Mouse (Mus musculus) kidney, postnatal 25 days (tissue): ENCODE results near the gene Ackr1.
A peak's percentile ranks its signal among the peaks of the same experiment; 100 is the strongest.
"Not testable (repeated sequence)": the region's sequence is repeated elsewhere in the genome, so short reads cannot be mapped to it uniquely, and the experiment has no call there.

Experiments used
- DNase-seq, 2 experiments: peaks; one replicate each; pipeline ENCODE4 v3.0.0; 2021; ENCODE audit warnings: mixed read lengths in 2 of 2

The Ackr1 gene

DNA sequence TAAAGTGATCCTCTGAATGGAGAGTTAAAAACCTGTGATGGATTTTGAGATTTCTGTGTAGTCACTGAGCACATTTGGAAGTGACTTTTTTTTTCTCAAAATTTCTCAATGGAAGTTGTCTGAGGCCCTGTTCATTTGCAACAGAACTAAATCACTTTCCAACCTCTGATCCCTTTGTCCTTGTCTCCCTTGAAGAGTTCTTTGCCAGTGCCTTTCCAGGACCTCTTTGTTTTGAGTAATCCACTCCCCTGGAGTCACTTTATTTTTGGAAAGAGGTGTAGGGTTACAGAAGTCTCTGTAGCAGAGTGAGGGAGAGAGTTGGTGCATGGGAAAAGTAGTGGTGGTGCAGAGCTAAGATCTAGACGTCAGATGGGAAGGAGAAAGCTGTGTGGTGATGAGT, 15.0 kb upstream of the Ackr1 start:
- no peak for DNase-seq

- DNase-seq = no peak
Measured at GRCm38 (mm10) chr1:173345112-173345511, 11.6 kb upstream of the Ackr1 start.

DNA sequence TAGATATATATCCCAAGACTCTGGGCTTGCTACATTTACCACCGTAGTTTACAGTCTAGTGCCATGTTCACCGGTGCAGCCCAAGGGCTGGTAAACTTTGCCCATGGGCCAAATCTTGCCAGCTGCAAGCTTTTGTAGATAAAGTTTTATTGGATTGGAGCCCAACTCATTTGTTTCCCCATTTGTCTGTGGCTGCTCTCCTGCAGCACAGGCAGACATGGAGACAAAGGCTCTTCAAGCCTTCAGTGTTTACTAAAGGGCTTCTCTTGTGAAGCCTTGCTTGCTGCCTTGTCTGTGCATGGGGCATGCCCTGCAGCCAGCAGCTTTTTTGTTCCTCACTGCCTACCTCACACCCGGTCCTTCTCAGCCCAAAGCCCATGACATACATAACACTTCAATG, 10.4 kb upstream of the Ackr1 start:
- no peak for DNase-seq

DNA sequence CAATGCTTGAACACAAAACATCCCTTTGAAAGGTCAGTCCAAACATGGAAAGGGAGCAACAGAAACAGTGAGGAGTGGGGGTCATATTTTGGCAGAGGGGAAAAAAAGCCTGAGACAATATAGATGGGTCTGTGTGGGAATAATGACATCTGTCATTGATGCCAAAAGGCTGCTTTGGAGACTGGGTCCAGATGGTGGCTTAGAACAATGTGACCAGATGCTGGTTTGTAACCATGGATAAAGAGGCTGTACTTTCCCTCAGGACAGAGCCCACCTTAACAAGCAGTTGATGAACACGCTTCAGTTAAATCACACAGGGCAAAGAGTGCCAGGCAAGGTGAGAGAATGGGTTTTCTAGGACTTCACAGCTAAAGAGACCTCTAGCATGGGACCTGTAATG, 8.9 kb upstream of the Ackr1 start:
- DNase-seq = no peak

DNA sequence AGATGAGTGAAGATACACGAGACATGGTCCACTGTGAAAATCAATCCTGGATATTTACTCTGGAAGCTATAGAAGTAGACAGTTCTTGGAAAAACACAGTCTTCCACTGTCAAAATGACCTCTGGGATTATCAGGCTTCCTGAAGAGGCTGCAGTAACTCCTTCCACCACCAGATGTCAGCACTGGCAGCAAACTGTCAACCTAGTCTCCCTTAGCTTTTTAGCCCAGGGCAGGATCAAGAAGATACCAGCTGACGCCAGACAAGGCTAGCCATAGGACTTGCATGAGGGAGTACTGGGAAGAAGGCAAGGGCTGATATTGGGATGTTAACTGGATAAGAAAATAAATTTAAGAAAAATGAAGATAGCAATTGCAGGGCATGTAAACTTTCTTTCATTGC, 6.0 kb upstream of the Ackr1 start:
- DNase-seq = peak in 1 of 2 experiments; percentile 64

DNA sequence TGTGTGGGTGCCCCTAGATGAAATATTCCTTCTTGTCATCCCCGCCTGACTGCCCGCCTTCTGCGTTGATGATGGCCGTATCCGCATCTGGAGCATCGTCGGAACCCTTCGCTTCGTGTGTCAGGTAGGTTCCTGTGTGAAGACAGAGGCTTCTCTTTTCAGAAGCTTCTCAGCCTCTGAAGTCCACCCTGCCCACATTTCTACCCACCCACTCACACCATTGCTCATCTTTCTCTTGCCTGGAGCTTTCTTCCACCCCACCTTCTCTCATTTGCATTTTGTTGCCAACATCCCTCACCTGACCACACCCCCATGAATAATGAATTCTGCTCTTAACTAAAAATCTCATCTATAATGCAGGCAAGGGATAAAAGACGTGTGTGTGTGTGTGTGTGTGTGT, 3.5 kb upstream of the Ackr1 start:
- DNase-seq = no peak

- no peak for DNase-seq
Measured at GRCm38 (mm10) chr1:173335903-173336302, 2.4 kb upstream of the Ackr1 start.

GRCm38 (mm10) chr1:173332418-173332817, 1.1 kb downstream of the Ackr1 start:
- no peak for DNase-seq

- DNase-seq = no peak
Measured at GRCm38 (mm10) chr1:173329743-173330142, 3.8 kb downstream of the Ackr1 start.

GRCm38 (mm10) chr1:173329185-173329584, 4.4 kb downstream of the Ackr1 start:
- no peak for DNase-seq

DNA sequence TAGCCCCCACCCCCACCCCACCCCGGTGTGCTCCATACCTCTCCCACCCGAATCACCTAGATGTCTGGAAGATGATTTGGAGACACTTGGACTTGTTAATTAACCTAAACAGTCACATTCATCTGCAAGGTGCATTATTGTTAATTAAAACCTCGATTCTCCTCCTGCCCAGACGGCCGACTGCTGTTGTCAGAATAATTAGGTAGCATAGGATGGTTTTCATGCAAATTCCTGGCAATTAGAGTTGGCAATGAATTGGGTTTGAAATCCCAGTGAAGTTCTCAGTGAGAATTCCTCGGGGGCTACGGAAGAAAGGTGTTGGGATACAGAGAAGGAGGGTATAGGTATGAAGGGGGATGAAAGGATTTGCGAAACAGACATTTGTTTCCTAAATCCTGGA, 5.1 kb downstream of the Ackr1 start:
- DNase-seq = no peak

DNA sequence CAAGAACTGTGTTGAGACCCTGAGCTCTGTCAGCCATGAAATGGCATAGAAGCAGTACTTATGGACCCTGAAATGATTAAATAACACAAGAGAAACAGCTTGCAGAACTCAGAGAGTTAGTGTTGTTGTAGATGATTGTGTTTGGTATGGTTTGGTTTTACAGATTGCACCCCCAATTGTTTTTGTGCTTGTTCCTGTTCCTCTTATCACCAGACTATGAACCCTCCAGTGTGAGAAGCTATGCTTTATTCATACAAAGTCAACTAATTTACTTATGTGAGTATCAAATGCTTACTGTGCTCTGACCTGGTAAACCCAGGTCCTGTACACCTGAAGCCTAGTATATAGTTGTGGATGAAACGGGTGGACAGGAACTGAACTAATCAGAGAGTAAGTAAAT, 7.0 kb downstream of the Ackr1 start:
- DNase-seq = no peak

DNA sequence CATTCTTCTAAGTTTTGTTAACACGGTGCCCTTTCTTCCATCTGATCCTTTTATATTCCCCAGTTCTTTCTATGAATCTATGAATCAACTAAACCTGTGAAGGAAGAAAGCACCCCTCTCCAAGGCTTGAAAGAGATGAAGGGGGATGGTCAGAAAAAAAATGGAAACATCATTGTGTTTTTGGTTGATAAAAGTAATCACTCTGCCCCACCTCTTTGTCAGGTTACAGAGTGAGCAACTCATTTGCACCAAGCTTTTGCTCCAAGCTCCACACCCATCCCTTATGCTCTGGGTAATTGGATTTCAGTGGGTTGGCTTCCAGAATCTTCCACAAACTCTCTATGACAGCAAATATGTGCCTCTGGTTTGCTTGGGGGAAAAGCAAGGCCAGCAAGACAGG, 8.2 kb downstream of the Ackr1 start:
- DNase-seq = no peak

DNA sequence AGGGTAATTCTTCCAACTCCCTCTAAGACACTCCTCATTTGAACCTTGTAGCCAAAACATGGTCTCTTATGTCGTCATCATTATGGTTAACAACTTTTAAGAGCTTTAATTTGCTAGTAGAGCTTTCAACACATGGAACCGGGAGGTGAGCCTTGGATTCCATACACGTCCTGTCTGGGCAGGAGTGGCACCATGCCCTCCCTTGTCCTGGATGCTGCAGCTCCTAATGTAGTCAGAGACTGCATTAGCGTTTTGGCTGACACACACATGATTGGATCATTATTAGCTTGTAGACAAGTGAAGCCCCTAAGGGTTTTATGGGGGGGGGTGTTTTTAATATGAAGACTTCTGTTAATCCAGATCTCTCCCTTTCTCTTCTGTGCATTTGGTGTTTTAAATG, 8.6 kb downstream of the Ackr1 start:
- no peak for DNase-seq

DNA sequence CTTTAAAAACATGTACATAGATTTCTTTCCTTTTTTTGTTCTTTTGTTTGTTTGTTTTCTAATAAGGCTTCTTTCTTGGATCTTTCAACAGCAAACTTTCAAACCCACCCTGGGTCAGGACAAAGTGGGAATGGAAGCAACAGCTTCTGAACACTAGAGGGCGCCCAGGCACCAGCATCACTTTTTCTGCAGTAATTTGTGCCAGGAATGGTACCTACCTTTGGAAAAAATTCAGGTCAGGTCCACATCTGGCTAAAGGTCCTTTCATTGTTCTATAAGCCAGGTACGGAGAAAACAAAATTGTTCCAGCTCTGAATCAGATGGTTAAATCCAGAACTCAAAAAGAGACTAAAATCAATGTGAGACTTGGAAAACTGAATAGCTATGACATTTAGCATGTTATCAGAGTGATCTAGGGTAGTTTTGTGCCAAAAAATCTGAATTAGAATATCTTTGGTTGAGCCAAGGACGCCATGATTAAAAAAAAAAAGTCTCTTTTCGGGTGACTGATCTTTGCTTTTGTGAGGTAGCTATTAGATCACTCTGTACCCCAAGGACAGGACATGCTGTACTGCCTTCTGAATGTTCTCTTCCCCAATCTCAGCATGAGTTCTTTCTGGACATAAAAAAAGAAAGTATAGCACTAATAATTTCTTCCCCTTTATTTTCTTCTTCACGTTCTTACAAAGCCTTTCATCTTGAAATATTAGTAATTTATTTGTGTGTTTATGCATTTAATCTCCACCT, 9.5 kb downstream of the Ackr1 start:
- peak in 1 of 2 experiments; percentile 38 for DNase-seq

DNA sequence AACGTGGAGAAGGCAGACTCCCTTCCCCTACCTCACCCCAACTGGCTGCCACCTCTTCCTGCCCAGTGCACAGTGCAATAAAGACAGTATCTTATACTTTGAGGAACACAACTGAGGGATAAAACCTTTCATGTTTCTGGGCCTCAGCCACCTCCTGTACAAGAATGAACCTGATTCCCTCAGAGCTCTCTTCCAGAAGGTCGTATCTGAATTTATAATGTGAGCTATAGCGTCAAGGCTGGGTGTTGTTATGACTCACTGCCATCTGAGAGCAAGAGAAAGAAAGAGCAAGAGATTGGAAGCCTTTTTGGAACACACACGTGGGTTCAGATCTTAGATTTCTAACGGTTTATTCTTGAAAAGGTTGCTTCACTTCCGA, 11.3 kb downstream of the Ackr1 start:
- DNase-seq = no peak

DNA sequence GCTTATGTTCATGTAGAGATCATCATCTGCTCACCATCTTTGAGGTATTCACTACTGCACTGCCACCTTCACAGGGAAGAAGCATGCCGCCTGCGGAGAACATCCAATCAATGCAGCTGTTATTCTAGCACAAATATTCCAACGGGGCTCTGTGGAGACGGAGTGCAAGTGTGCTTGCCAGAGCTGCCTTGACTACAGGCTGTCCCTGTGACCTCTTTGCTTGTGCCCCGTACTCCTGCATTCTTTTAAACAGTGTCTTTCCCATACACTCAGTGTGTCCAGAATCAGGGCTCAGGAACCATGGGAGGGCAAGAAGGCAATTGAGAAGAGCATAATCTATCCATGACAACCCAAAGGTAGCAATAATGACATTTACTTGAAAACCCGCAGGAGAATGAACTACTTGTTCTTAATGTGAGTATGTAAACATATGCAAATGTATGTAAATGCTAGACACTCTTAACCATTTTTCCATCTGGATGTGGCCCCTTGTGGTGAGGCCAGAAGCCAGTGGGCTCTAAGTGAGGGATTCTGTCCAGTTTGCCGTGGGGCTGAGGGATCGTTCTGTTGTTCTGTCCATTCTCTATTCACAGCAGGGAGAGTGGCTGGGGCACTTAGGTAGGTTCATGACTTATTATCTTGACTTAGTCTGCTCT, 11.8 kb downstream of the Ackr1 start:
- DNase-seq = no peak

GRCm38 (mm10) chr1:173317925-173318477, 15.5 kb downstream of the Ackr1 start:
- DNase-seq = no peak

DNA sequence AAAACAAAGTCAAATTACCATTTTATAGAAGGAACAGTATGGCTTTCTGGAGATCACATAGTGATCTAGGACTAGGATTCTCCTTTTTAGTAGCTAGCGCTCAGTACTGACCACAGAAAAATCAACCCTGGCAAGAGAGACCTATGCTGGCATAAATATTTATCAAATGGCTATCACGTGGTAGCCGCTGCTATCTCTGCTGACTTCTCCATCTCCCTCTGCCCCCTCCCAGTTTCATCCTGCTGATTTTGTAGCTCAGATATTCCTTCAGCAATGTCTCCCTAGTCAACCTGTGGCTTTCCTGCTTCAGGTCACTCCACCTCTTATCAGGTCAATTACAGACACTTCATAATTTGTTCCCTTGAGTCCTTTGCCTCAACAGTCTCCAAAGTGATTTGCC, 17.8 kb downstream of the Ackr1 start:
- no peak for DNase-seq

DNA sequence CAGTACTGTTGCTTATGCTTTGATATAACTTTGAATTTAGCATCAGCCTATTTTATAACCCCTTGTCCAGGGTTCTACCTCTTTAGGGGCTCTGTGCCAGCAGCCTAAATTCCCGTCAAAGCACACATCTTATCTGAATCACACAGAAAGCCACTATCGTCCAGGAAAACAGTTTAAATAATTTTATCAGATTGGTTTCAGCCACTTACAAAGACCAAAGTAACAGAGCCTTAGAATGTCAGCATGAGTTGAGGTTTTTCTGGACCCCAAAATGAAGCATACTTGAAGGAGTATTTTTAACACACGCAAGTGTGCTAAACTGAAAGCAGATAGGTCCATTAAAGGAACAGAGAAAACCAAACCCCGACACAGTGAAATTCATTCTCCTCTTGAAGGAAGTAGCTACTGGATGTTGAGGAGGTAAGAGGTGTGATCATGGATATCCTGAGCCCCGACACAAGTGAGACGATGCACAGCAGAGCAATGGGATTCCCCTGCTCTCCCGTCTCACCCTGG, 20.0 kb downstream of the Ackr1 start:
- not testable (repeated sequence) for DNase-seq

DNA sequence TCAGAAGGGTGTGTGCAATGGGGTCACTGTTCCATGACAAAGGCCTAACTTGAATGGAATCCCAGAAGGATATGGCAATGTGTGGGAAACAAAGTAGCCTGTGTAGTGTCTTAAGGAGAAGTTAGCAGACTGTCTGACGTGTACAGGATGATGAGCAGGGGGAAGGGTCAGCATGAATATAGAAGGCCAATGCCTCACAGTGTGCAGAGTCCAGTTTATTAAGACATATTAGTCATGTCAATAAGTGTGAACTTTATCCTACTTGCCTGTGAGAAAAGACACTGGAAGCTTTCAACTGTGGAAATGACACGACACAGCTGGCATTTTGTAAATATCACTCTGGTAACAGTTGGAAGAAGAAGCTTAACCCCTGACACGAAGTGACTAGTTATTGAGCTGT, 30.8 kb downstream of the Ackr1 start:
- not testable (repeated sequence) for DNase-seq
